Mouse (Mus musculus) ovary, postnatal 10 days (tissue): ENCODE measurements at regions not wholly inside any gene's neighbourhood (a gene's known extent, or its start where the extent isn't known, plus 50 kb on each side); places are given as distances from the start of the nearest gene placed in this dataset.
A peak's percentile ranks its signal among the peaks of the same experiment; 100 is the strongest.

Source experiments
- DNase-seq: peaks from one replicate; pipeline ENCODE4 v3.0.0; 2022; ENCODE audit warnings: low spot score

- DNase-seq = no peak
These were observed 88.6 kb upstream of the Fam189a1 start for GRCm38 (mm10) chr7:65244936-65245335.

- no peak for DNase-seq
These were observed 84.8 kb upstream of the Fam189a1 start for GRCm38 (mm10) chr7:65241208-65241607.

GRCm38 (mm10) chr7:65235701-65236100 lies 79.3 kb upstream of the Fam189a1 start:
- DNase-seq = no peak

- DNase-seq = no peak
These were observed 77.3 kb upstream of the Fam189a1 start for GRCm38 (mm10) chr7:65233681-65234080.

- no peak for DNase-seq
These were observed 72.9 kb upstream of the Fam189a1 start for GRCm38 (mm10) chr7:65229306-65229705.

- DNase-seq = no peak
These were observed 69.8 kb upstream of the Fam189a1 start for GRCm38 (mm10) chr7:65226218-65226617.

GRCm38 (mm10) chr7:65213216-65213925 lies 57.0 kb upstream of the Fam189a1 start:
- peak; percentile 7 for DNase-seq

- no peak for DNase-seq
These were observed 50.9 kb upstream of the Fam189a1 start for GRCm38 (mm10) chr7:65207240-65207639.
